Mouse (Mus musculus) brain, embryonic 14.5 days (tissue): ENCODE results near the gene Shisa7.
"Not testable (repeated sequence)": the region's sequence is repeated elsewhere in the genome, so short reads cannot be mapped to it uniquely, and the experiment has no call there.

Experiments
- CTCF ChIP-seq: fragments of 200-500 bp; IDR thresholded peaks from 2 replicates; pipeline ENCODE4 v1.5.1; 2012; ENCODE audit warnings: inconsistent platforms, mild to moderate bottlenecking, moderate library complexity, borderline replicate concordance; ENCODE audit not compliant: insufficient read depth, insufficient read length; ENCODE audit errors: extremely low read depth
- POLR2A ChIP-seq: fragments of 200-500 bp; IDR thresholded peaks from 2 replicates; pipeline ENCODE4 v1.6.1; 2012; ENCODE audit warnings: mild to moderate bottlenecking, inconsistent platforms, borderline replicate concordance; ENCODE audit not compliant: poor library complexity, insufficient read depth, insufficient read length, severe bottlenecking; ENCODE audit errors: extremely low read depth

DNA sequence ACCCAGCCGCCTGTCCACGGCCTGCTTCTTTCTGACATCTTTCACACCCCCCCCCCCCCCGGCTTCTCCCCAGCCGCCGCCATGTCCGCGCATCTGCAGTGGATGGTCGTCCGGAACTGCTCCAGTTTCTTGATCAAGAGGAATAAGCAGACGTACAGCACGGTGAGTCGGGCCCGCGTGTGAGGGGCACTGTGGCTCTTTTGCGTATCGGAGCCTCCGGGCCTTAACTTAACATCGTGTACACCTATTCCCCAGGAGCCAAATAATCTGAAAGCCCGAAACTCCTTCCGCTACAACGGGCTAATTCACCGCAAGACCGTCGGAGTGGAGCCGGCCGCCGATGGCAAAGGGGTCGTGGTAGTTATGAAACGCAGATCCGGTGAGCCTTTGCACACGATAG lies 51.2 kb downstream of the Shisa7 start:
- TF ChIP-seq POLR2A, CTCF: not testable (repeated sequence)
